Mouse (Mus musculus) 3T3-L1 (cell line): ENCODE data around the gene Ercc6.

Experiments used
- DNase-seq: peaks from one replicate; pipeline ENCODE4 v3.0.0-alpha.2; 2015; ENCODE audit warnings: low read depth, low spot score

Ercc6 gene

GRCm38 (mm10) chr14:32513336-32514032 lies at the start of gene Ercc6:
TSS of gene Ercc6 (plus strand) at chr14:32513521.
- peak; percentile 92 for DNase-seq

- DNase-seq = no peak
Observed at GRCm38 (mm10) chr14:32464601-32465505, 48.5 kb upstream of the Ercc6 start, which contains the start of gene Slc18a3. TSS of gene Slc18a3 (minus strand) at chr14:32464850.

- DNase-seq = no peak
Observed at GRCm38 (mm10) chr14:32465506-32465870, 47.8 kb upstream of the Ercc6 start.

- DNase-seq = no peak
Observed at GRCm38 (mm10) chr14:32465889-32466288, 47.4 kb upstream of the Ercc6 start, which contains the start of gene Chat. TSS of gene Chat (minus strand) at chr14:32465989.

- DNase-seq = peak; percentile 47
Observed at GRCm38 (mm10) chr14:32467606-32468005, 45.7 kb upstream of the Ercc6 start.

GRCm38 (mm10) chr14:32472996-32473395 lies 40.3 kb upstream of the Ercc6 start:
- DNase-seq = peak; percentile 75

- no peak for DNase-seq
Observed at GRCm38 (mm10) chr14:32476559-32476958, 36.8 kb upstream of the Ercc6 start.

- no peak for DNase-seq
Observed at GRCm38 (mm10) chr14:32477581-32477980, 35.7 kb upstream of the Ercc6 start.

GRCm38 (mm10) chr14:32482061-32482460 lies 31.3 kb upstream of the Ercc6 start:
- DNase-seq = peak; percentile 70

GRCm38 (mm10) chr14:32492521-32492920 lies 20.8 kb upstream of the Ercc6 start:
- peak; percentile 69 for DNase-seq

GRCm38 (mm10) chr14:32496115-32496850 lies 17.0 kb upstream of the Ercc6 start:
- no peak for DNase-seq

- no peak for DNase-seq
Observed at GRCm38 (mm10) chr14:32501303-32501702, 12.0 kb upstream of the Ercc6 start.

- DNase-seq = no peak
Observed at GRCm38 (mm10) chr14:32502764-32503688, 10.3 kb upstream of the Ercc6 start.

- no peak for DNase-seq
Observed at GRCm38 (mm10) chr14:32503897-32504296, 9.4 kb upstream of the Ercc6 start.

- DNase-seq = peak; percentile 67
Observed at GRCm38 (mm10) chr14:32506329-32506728, 7.0 kb upstream of the Ercc6 start.

GRCm38 (mm10) chr14:32507216-32507615 lies 6.1 kb upstream of the Ercc6 start:
- DNase-seq = no peak

GRCm38 (mm10) chr14:32508105-32508835 lies 5.1 kb upstream of the Ercc6 start:
- DNase-seq = no peak

GRCm38 (mm10) chr14:32509443-32509961 lies 3.8 kb upstream of the Ercc6 start:
- DNase-seq = no peak

GRCm38 (mm10) chr14:32512912-32513311 lies 409 bp upstream of the Ercc6 start:
- no peak for DNase-seq

- DNase-seq = no peak
Observed at GRCm38 (mm10) chr14:32516086-32516485, 2.8 kb downstream of the Ercc6 start.
